Mouse (Mus musculus) heart, postnatal 0 days (tissue): ENCODE measurements around the gene Helz. TPM values are rescaled to one million over a fixed set of nuclear protein-coding genes. Genes with fewer than 3 reads are reported as not detected.
A peak's percentile ranks its signal among the peaks of the same experiment; 100 is the strongest.

Experiments
- ATAC-seq: fragments of 200-750 bp; cut with Nextera tagmentation; 2 replicates; pipeline ENCODE4 v1.8.0; 2017; ENCODE audit warnings: low read depth, moderate number of reproducible peaks, moderate library complexity; ENCODE audit not compliant: insufficient read depth
- DNase-seq: peaks from one replicate; pipeline ENCODE4 v3.0.0-alpha.2; 2016; ENCODE audit warnings: low spot score
- H3K27ac ChIP-seq: fragments of 300-500 bp; sonication (generic); 2 replicates; pipeline ENCODE4 v1.5.1; 2014; ENCODE audit warnings: low read depth, mild to moderate bottlenecking
- H3K27me3 ChIP-seq: fragments of 300-500 bp; sonication (generic); 2 replicates; pipeline ENCODE4 v1.6.1; 2014; ENCODE audit warnings: low read length, mixed read lengths; ENCODE audit not compliant: control insufficient read depth, insufficient read depth
- H3K36me3 ChIP-seq: fragments of 300-500 bp; sonication (generic); replicated peaks from 2 replicates; pipeline ENCODE4 v1.6.1; 2014; ENCODE audit warnings: low read length, mixed read lengths; ENCODE audit not compliant: control insufficient read depth, insufficient read depth
- H3K4me1 ChIP-seq: fragments of 300-500 bp; sonication (generic); 2 replicates; pipeline ENCODE4 v1.6.1; 2014; ENCODE audit warnings: antibody characterized with exemption; ENCODE audit not compliant: control insufficient read depth, insufficient read depth
- H3K4me2 ChIP-seq: fragments of 300-500 bp; sonication (generic); 2 replicates; pipeline ENCODE4 v1.6.1; 2014; ENCODE audit warnings: low read depth, mild to moderate bottlenecking, low read length, moderate library complexity
- H3K4me3 ChIP-seq: fragments of 300-500 bp; sonication (generic); 2 replicates; pipeline ENCODE4 v1.5.1; 2014; ENCODE audit warnings: low read depth, low read length
- H3K9ac ChIP-seq: fragments of 300-500 bp; sonication (generic); replicated peaks from 2 replicates; pipeline ENCODE4 v1.6.1; 2014; ENCODE audit warnings: low read depth, low read length, mixed read lengths
- H3K9me3 ChIP-seq: fragments of 300-500 bp; sonication (generic); replicated peaks from 2 replicates; pipeline ENCODE4 v1.6.1; 2016; ENCODE audit warnings: low read length; ENCODE audit not compliant: control insufficient read depth
- CTCF ChIP-seq: IDR thresholded peaks from 2 replicates; pipeline ENCODE4 v1.5.1; 2016; ENCODE audit warnings: antibody characterized with exemption, control low read depth, low read depth
- EP300 ChIP-seq: IDR thresholded peaks from 2 replicates; pipeline ENCODE4 v1.6.1; 2016; ENCODE audit warnings: antibody characterized with exemption, low read depth
- whole genome bisulfite sequencing: fragments of 180-500 bp; shearing (Covaris S2); extraction: QIAGEN DNeasy Blood & Tissue Kit; methylation state at CpG from one replicate; pipeline ENCODE4 v1.1.7; 2014; 5-methylcytosine and 5-hydroxymethylcytosine counted together
- polyA plus RNA-seq: library from polyadenylated mRNA; unstranded; fragments of >200 nt; fragmentation: Nextera tagmentation; extraction: Ambion mirVana; gene quantifications from 2 replicates; pipeline ENCODE4 v1.2.1, GENCODE M21; 2015
- total RNA-seq: library from RNA; depleted of rRNA; stranded (reverse); fragments of >200 nt; gene quantifications from 2 replicates; pipeline ENCODE4 v1.2.3, GENCODE M21; 2014; ENCODE audit warnings: low replicate concordance

The Helz gene
- total and polyA plus RNA-seq, 2 experiments from 2014 or later, result 7.3 to 10.8 TPM

- H3K4me1 ChIP-seq, result no peaks in the 10 kb centered on the region
- H3K27ac ChIP-seq, result no peak overlapping the region
- H3K27me3 ChIP-seq, result no peaks in the 10 kb centered on the region
- DNase-seq, result no peak
- ATAC-seq, result no peak
- no peaks in the 10 kb centered on the region for H3K9me3 ChIP-seq
- H3K4me2 ChIP-seq, result no peak overlapping the region
- H3K4me3 ChIP-seq, result no peak overlapping the region
- H3K9ac ChIP-seq, result no peak overlapping the region
- TF ChIP-seq EP300 (no peak), CTCF (no peak)
- peaks cover 21% of the 10 kb centered on the region for H3K36me3 ChIP-seq
- WGBS, result 21% methylated on average over 8 of the region's 8 CpGs
These were observed 143.8 kb downstream of the Helz start for GRCm38 (mm10) chr11:107691569-107691968.

- DNase-seq, result no peak
- H3K4me3 ChIP-seq, result no peak overlapping the region
These were observed 145.6 kb downstream of the Helz start for GRCm38 (mm10) chr11:107693338-107693737.

GRCm38 (mm10) chr11:107699967-107700366 lies 152.2 kb downstream of the Helz start:
- Histone ChIP-seq H3K4me1 (no peaks in the 10 kb centered on the region), H3K4me3 (no peak overlapping the region), H3K9ac (no peak overlapping the region), H3K27ac (no peak overlapping the region), H3K27me3 (0 out of 2 replicates have a peak, but pooled peaks cover 3% of the 10 kb centered on the region), H3K36me3 (no peaks in the 10 kb centered on the region), H3K4me2 (no peak overlapping the region), H3K9me3 (no peaks in the 10 kb centered on the region)
- no peak for TF ChIP-seq CTCF
- no peak for TF ChIP-seq EP300
- no peak for DNase-seq
- no peak for ATAC-seq
- WGBS, result 88% methylated on average over 4 of the region's 4 CpGs

More at GRCm38 (mm10) chr11:107693338-107693737, 145.6 kb downstream of the Helz start:
- Histone ChIP-seq H3K4me2 (no peak overlapping the region), H3K9me3 (no peaks in the 10 kb centered on the region), H3K36me3 (peaks cover 6% of the 10 kb centered on the region), H3K27ac (no peak overlapping the region), H3K27me3 (no peaks in the 10 kb centered on the region), H3K4me1 (no peaks in the 10 kb centered on the region), H3K9ac (no peak overlapping the region)
- 78% methylated on average over 6 of the region's 6 CpGs for WGBS
- TF ChIP-seq CTCF (no peak), EP300 (no peak)
- ATAC-seq, result no peak

- TF ChIP-seq EP300 (no peak), CTCF (no peak)
- no peak for DNase-seq
- ATAC-seq, result no peak
- no peaks in the 10 kb centered on the region for H3K4me1 ChIP-seq
- no peaks in the 10 kb centered on the region for H3K9me3 ChIP-seq
- no peak overlapping the region for H3K27ac ChIP-seq
- H3K27me3 ChIP-seq, result 0 out of 2 replicates have a peak, but pooled peaks cover 3% of the 10 kb centered on the region
- no peak overlapping the region for H3K9ac ChIP-seq
- peak overlapping the region; percentile 13; the same call in 1 of the 2 replicates for H3K4me2 ChIP-seq
- no peak overlapping the region for H3K4me3 ChIP-seq
- no peaks in the 10 kb centered on the region for H3K36me3 ChIP-seq
- 53% methylated on average over 27 of the region's 27 CpGs for WGBS
These were observed 155.8 kb downstream of the Helz start for GRCm38 (mm10) chr11:107703272-107704134.

- DNase-seq (no peak), ATAC-seq (no peak)
- Histone ChIP-seq H3K9ac (no peak overlapping the region), H3K27ac (no peak overlapping the region), H3K4me1 (no peaks in the 10 kb centered on the region), H3K27me3 (no peaks in the 10 kb centered on the region), H3K9me3 (no peaks in the 10 kb centered on the region), H3K36me3 (no peaks in the 10 kb centered on the region), H3K4me3 (no peak overlapping the region), H3K4me2 (no peak overlapping the region)
- 86% methylated on average over 6 of the region's 6 CpGs for WGBS
- TF ChIP-seq CTCF, result no peak
- TF ChIP-seq EP300, result no peak
These were observed 157.3 kb downstream of the Helz start for GRCm38 (mm10) chr11:107705060-107705459.

- no peaks in the 10 kb centered on the region for H3K27me3 ChIP-seq
- no peak overlapping the region for H3K4me3 ChIP-seq
- no peak overlapping the region for H3K4me2 ChIP-seq
- DNase-seq (no peak), ATAC-seq (no peak)
- TF ChIP-seq CTCF (no peak), EP300 (no peak)
- 66% methylated on average over 11 of the region's 11 CpGs for WGBS
- H3K9me3 ChIP-seq, result no peaks in the 10 kb centered on the region
- H3K4me1 ChIP-seq, result no peaks in the 10 kb centered on the region
- H3K27ac ChIP-seq, result no peak overlapping the region
- H3K36me3 ChIP-seq, result no peaks in the 10 kb centered on the region
- no peak overlapping the region for H3K9ac ChIP-seq
These were observed 157.8 kb downstream of the Helz start for GRCm38 (mm10) chr11:107705476-107706074.
